Mouse (Mus musculus) heart, adult 2 months (tissue): ENCODE results near the gene Gm11214.
A peak's percentile ranks its signal among the peaks of the same experiment; 100 is the strongest.

ENCODE experiments used
- CTCF ChIP-seq: fragments of 200-600 bp; IDR thresholded peaks from 2 replicates; pipeline ENCODE4 v1.8.1; 2022; ENCODE audit warnings: antibody characterized with exemption, mild to moderate bottlenecking, moderate library complexity
- POLR2A ChIP-seq: fragments of 200-500 bp; IDR thresholded peaks from 2 replicates; pipeline ENCODE4 v1.6.1; 2011; ENCODE audit warnings: mild to moderate bottlenecking, low read depth, low read length, control low read depth; ENCODE audit not compliant: insufficient read depth

GRCm38 (mm10) chr4:63654381-63654780 is 8.8 kb downstream of the Gm11214 start:
- TF ChIP-seq CTCF (peak; percentile 44), POLR2A (no peak)
